Mouse (Mus musculus) MEL (cell line): ENCODE measurements at regions not wholly inside any gene's neighbourhood (a gene's known extent, or its start where the extent isn't known, plus 50 kb on each side); places are given as distances from the start of the nearest gene placed in this dataset.

Experiments
- DNase-seq: peaks from one replicate; pipeline ENCODE4 v3.0.0; 2011; ENCODE audit warnings: low read depth, low spot score
- H3K27ac ChIP-seq: 2 replicates; pipeline ENCODE4 v1.5.1; 2012; ENCODE audit warnings: low read depth, mild to moderate bottlenecking, control low read depth, low read length, moderate library complexity; ENCODE audit not compliant: control insufficient read depth
- H3K27me3 ChIP-seq, 2 experiments: fragments of 150-350 bp in 1 of 2; sonication (generic) in 1 of 2; 2 replicates each; pipeline ENCODE4 v1.6.1; 2012; ENCODE audit warnings: low read length in 2 of 2, mild to moderate bottlenecking in 2 of 2, improper control_type of control experiment in 1 of 2, moderate library complexity in 1 of 2; ENCODE audit not compliant: insufficient read depth in 2 of 2, control insufficient read depth in 1 of 2
- H3K36me3 ChIP-seq, 2 experiments: 2 replicates each; pipeline ENCODE4 v1.6.1; 2012 to 2014; ENCODE audit warnings: low read length in 2 of 2, improper control_type of control experiment in 1 of 2, inconsistent platforms in 1 of 2, mild to moderate bottlenecking in 1 of 2; ENCODE audit not compliant: insufficient read depth in 2 of 2, control insufficient read depth in 1 of 2
- H3K4me1 ChIP-seq, 2 experiments: fragments of 150-350 bp in 1 of 2; sonication (generic) in 1 of 2; 2 replicates each; pipeline ENCODE4 v1.6.1; 2012; ENCODE audit warnings: low read length in 2 of 2, improper control_type of control experiment in 1 of 2, mild to moderate bottlenecking in 1 of 2; ENCODE audit not compliant: insufficient read depth in 2 of 2, control insufficient read depth in 1 of 2
- H3K4me3 ChIP-seq, 2 experiments: fragments of 150-350 bp in 1 of 2; sonication (generic) in 1 of 2; 2 replicates each; pipeline ENCODE4 v1.5.1; 2012; ENCODE audit warnings: low read depth in 2 of 2, low read length in 2 of 2, mild to moderate bottlenecking in 2 of 2, moderate library complexity in 2 of 2, control low read depth in 1 of 2, improper control_type of control experiment in 1 of 2; ENCODE audit not compliant: control insufficient read depth in 1 of 2, insufficient read depth in 1 of 2
- H3K79me2 ChIP-seq: 2 replicates; pipeline ENCODE4 v1.6.1; 2012; ENCODE audit warnings: mild to moderate bottlenecking, low read length, moderate library complexity; ENCODE audit not compliant: control insufficient read depth, poor library complexity, insufficient read depth
- H3K9ac ChIP-seq: 2 replicates; pipeline ENCODE4 v1.6.1; 2012; ENCODE audit warnings: low read depth, mild to moderate bottlenecking, control low read depth, low read length, moderate library complexity; ENCODE audit not compliant: control insufficient read depth, poor library complexity, severe bottlenecking
- H3K9me3 ChIP-seq: fragments of 150-350 bp; sonication (generic); replicated peaks from 2 replicates; pipeline ENCODE4 v1.6.1; 2012; ENCODE audit warnings: mild to moderate bottlenecking, low read length, improper control_type of control experiment, moderate library complexity; ENCODE audit not compliant: insufficient read depth
- BHLHE40 ChIP-seq: IDR thresholded peaks from 2 replicates; pipeline ENCODE4 v1.6.1; 2012; ENCODE audit warnings: low read depth, mild to moderate bottlenecking, inconsistent platforms, low read length, improper control_type of control experiment, borderline replicate concordance
- CHD2 ChIP-seq: IDR thresholded peaks from 2 replicates; pipeline ENCODE4 v1.6.1; 2011; ENCODE audit warnings: low read length, improper control_type of control experiment
- E2F4 ChIP-seq: IDR thresholded peaks from 2 replicates; pipeline ENCODE4 v1.6.1; 2011; ENCODE audit warnings: low read depth, low read length, improper control_type of control experiment, borderline replicate concordance
- ETS1 ChIP-seq: IDR thresholded peaks from 2 replicates; pipeline ENCODE4 v1.6.1; 2012; ENCODE audit warnings: low read depth, mild to moderate bottlenecking, inconsistent platforms, low read length, improper control_type of control experiment, moderate library complexity
- HCFC1 ChIP-seq: IDR thresholded peaks from 2 replicates; pipeline ENCODE4 v1.6.1; 2012; ENCODE audit warnings: low read depth, mild to moderate bottlenecking, inconsistent platforms, low read length, improper control_type of control experiment, moderate library complexity
- JUND ChIP-seq: IDR thresholded peaks from 2 replicates; pipeline ENCODE4 v1.6.1; 2011; ENCODE audit warnings: low read depth, mild to moderate bottlenecking, improper control_type of control experiment, low read length
- KAT2A ChIP-seq: conservative IDR thresholded peaks from 2 replicates; pipeline ENCODE4 v1.6.1; 2012; ENCODE audit warnings: low read depth, low read length, improper control_type of control experiment, inconsistent platforms
- MAX ChIP-seq: IDR thresholded peaks from 2 replicates; pipeline ENCODE4 v1.6.1; 2011; ENCODE audit warnings: low read length, improper control_type of control experiment
- MEF2A ChIP-seq: IDR thresholded peaks from 2 replicates; pipeline ENCODE4 v1.6.1; 2014; ENCODE audit warnings: low read depth, mild to moderate bottlenecking, inconsistent platforms, low read length, improper control_type of control experiment; ENCODE audit not compliant: poor library complexity, insufficient replicate concordance, severe bottlenecking; ENCODE audit errors: extremely low read depth
- MXI1 ChIP-seq: IDR thresholded peaks from 2 replicates; pipeline ENCODE4 v1.6.1; 2011; ENCODE audit warnings: mild to moderate bottlenecking, low read depth, low read length, improper control_type of control experiment
- MYB ChIP-seq: IDR thresholded peaks from 2 replicates; pipeline ENCODE4 v1.6.1; 2011; ENCODE audit warnings: mild to moderate bottlenecking, low read depth, low read length, improper control_type of control experiment
- NRF1 ChIP-seq: IDR thresholded peaks from 2 replicates; pipeline ENCODE4 v1.6.1; 2014; ENCODE audit warnings: low read depth, mild to moderate bottlenecking, inconsistent platforms, low read length, improper control_type of control experiment, moderate library complexity; ENCODE audit not compliant: poor library complexity, insufficient read depth, severe bottlenecking
- POLR2A ChIP-seq, 2 experiments: IDR thresholded peaks; 2 replicates each; pipeline ENCODE4 v1.6.1; 2011 to 2012; ENCODE audit warnings: low read length in 2 of 2, mild to moderate bottlenecking in 2 of 2, control low read depth in 1 of 2, improper control_type of control experiment in 1 of 2, low read depth in 1 of 2, moderate library complexity in 1 of 2; ENCODE audit not compliant: control insufficient read depth in 1 of 2, insufficient read depth in 1 of 2, poor library complexity in 1 of 2
- POLR2AphosphoS2 ChIP-seq: IDR thresholded peaks from 2 replicates; pipeline ENCODE4 v1.6.1; 2011; ENCODE audit warnings: low read length, improper control_type of control experiment
- TBP ChIP-seq: IDR thresholded peaks from 2 replicates; pipeline ENCODE4 v1.8.0; 2011; ENCODE audit warnings: low read depth, low read length, improper control_type of control experiment
- UBTF ChIP-seq: IDR thresholded peaks from 2 replicates; pipeline ENCODE4 v1.6.1; 2012; ENCODE audit warnings: low read depth, mild to moderate bottlenecking, inconsistent platforms, low read length, improper control_type of control experiment, moderate library complexity, borderline replicate concordance; ENCODE audit not compliant: insufficient read depth
- USF1 ChIP-seq: IDR thresholded peaks from 2 replicates; pipeline ENCODE4 v1.6.1; 2014; ENCODE audit warnings: low read depth, mild to moderate bottlenecking, inconsistent platforms, low read length, improper control_type of control experiment, moderate library complexity
- ZC3H11A ChIP-seq: IDR thresholded peaks from 2 replicates; pipeline ENCODE4 v1.6.1; 2012; ENCODE audit warnings: low read depth, mild to moderate bottlenecking, inconsistent platforms, low read length, improper control_type of control experiment
- ZNF384 ChIP-seq: IDR thresholded peaks from 2 replicates; pipeline ENCODE4 v1.6.1; 2012; ENCODE audit warnings: low read depth, mild to moderate bottlenecking, inconsistent platforms, low read length, improper control_type of control experiment

DNA sequence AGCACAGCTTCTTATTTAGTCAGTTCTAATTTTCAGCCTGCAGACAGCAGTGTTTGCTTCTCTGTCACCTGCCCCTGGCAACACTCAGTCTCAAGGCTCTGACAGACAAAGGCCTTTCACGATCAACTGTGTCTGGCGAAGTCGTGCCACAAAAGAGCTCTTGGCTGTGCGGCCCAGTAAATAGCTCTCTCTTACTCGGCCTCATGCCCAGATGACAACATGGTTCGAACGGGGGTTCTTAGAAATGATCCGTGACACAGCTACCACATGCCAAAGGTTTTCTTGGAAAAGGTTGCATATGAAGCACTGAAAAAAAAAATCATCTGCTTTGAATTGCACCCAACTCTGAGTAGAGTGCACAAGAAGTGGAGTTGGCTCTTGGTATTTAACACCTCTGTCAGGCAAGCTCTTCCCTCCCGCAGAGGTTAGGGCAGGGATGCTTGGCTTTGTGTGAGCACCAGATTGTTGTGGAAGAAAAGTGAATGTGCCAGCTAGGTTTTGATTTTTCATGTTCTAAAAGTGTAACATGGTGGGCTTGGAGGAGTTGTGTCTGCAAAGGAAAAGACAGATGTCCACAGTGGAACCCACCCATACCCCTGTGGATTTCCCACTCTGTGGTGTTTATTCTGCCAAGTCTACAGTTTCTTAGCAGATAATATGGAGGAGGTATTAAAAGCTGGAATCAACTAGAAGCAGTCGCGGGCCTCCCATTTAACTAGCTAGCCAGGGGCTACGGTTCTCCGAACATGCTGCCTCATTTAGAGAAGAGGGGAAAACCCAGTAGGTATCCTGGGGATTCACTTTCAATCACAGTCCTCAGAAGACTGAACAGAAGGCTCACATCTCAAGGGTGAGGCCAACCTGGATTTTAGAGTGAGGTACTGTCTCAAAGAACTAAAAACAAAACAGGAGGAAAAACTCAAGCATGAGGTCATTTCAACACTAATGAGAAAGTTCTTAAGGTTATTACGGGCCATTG, 120.0 kb upstream of the Stmnd1 start:
- Histone ChIP-seq H3K27me3 (peaks cover 0 to 1% of the 10 kb centered on the region in 2 experiments; a peak in 1 of 4 replicates), H3K9ac (no peak overlapping the region), H3K79me2 (no peaks in the 10 kb centered on the region), H3K27ac (no peak overlapping the region), H3K36me3 (no peaks in the 10 kb centered on the region), H3K4me1 (no peaks in the 10 kb centered on the region), H3K4me3 (no peak overlapping the region), H3K9me3 (no peaks in the 10 kb centered on the region)
- TF ChIP-seq TBP (no peak), HCFC1 (no peak), CHD2 (no peak), POLR2A (IDR thresholded peaks at IDR 0.05; ENCODE audit: control insufficient read depth in 1 of 2, insufficient read depth in 1 of 2, low read depth in 1 of 2, low read length in 2 of 2, poor library complexity in 1 of 2) (no peak), ETS1 (no peak), BHLHE40 (no peak), POLR2AphosphoS2 (no peak), MYB (no peak)
- no peak for DNase-seq

GRCm38 (mm10) chr13:46140006-46140405, 133.5 kb upstream of the Stmnd1 start:
- Histone ChIP-seq H3K4me3 (no peak overlapping the region), H3K79me2 (no peaks in the 10 kb centered on the region)
- TF ChIP-seq MEF2A (no peak), USF1 (no peak), MAX (no peak), CHD2 (no peak), E2F4 (no peak), NRF1 (no peak), POLR2AphosphoS2 (no peak), ZNF384 (no peak), UBTF (no peak), KAT2A (no peak), JUND (no peak), BHLHE40 (no peak), ZC3H11A (no peak), MXI1 (no peak)

More at GRCm38 (mm10) chr13:46140006-46140405, 133.5 kb upstream of the Stmnd1 start:
- peaks cover 0 to 4% of the 10 kb centered on the region in 2 experiments; a peak in 3 of 4 replicates for H3K27me3 ChIP-seq
- H3K36me3 ChIP-seq: no peaks in the 10 kb centered on the region
- no peak for DNase-seq
- H3K9ac ChIP-seq: no peak overlapping the region
- no peak overlapping the region for H3K27ac ChIP-seq
- H3K4me1 ChIP-seq: no peaks in the 10 kb centered on the region
- H3K9me3 ChIP-seq: no peaks in the 10 kb centered on the region
